Mouse (Mus musculus) adrenal gland, postnatal 36 days (tissue): ENCODE results near the gene Kcnj15. TPM values are rescaled to one million over a fixed set of nuclear protein-coding genes. Genes with fewer than 3 reads are reported as not detected.

ENCODE experiments used
- DNase-seq, 2 experiments: peaks; one replicate each; pipeline ENCODE4 v3.0.0; 2021; ENCODE audit warnings: mixed read lengths in 1 of 2
- total RNA-seq, 2 experiments: library from RNA; stranded (reverse); gene quantifications; 2 replicates each; pipeline ENCODE4 v1.2.3; 2021

The Kcnj15 gene
- total RNA-seq, 2 experiments from 2014 or later: 0.30 to 0.89 TPM

- no peak for DNase-seq
These were observed 35.6 kb downstream of the Kcnj15 start for GRCm38 (mm10) chr16:95292843-95293505.

- no peak for DNase-seq
These were observed 40.3 kb downstream of the Kcnj15 start for GRCm38 (mm10) chr16:95297651-95298050.

GRCm38 (mm10) chr16:95301667-95302066, 44.3 kb downstream of the Kcnj15 start:
- DNase-seq: no peak

GRCm38 (mm10) chr16:95303676-95304075, 46.3 kb downstream of the Kcnj15 start:
- no peak for DNase-seq

GRCm38 (mm10) chr16:95307823-95308360, 50.5 kb downstream of the Kcnj15 start:
- no peak for DNase-seq

GRCm38 (mm10) chr16:95321945-95322625, 64.7 kb downstream of the Kcnj15 start:
- no peak for DNase-seq

GRCm38 (mm10) chr16:95332159-95332558, 74.8 kb downstream of the Kcnj15 start:
- DNase-seq: no peak

GRCm38 (mm10) chr16:95340885-95341791, 83.8 kb downstream of the Kcnj15 start:
- peak; percentile 81 to 82 for DNase-seq

- no peak for DNase-seq
These were observed 84.7 kb downstream of the Kcnj15 start for GRCm38 (mm10) chr16:95342030-95342429.

- no peak for DNase-seq
These were observed 87.6 kb downstream of the Kcnj15 start for GRCm38 (mm10) chr16:95344961-95345360.

- DNase-seq: peak; percentile 69 to 79
These were observed 88.5 kb downstream of the Kcnj15 start for GRCm38 (mm10) chr16:95345882-95346281.

- DNase-seq: peak; percentile 59 to 67
These were observed 89.8 kb downstream of the Kcnj15 start for GRCm38 (mm10) chr16:95347202-95347601.

GRCm38 (mm10) chr16:95348555-95348954, 91.2 kb downstream of the Kcnj15 start:
- DNase-seq: no peak

GRCm38 (mm10) chr16:95349344-95349743, 92.0 kb downstream of the Kcnj15 start:
- DNase-seq: no peak

GRCm38 (mm10) chr16:95349745-95350144, 92.4 kb downstream of the Kcnj15 start:
- no peak for DNase-seq
